Mouse (Mus musculus) hindbrain, postnatal 0 days (tissue): Measurements from ENCODE around the gene Cep85l. TPM values are rescaled to one million over a fixed set of nuclear protein-coding genes. Genes with fewer than 3 reads are reported as not detected.

ENCODE experiments used
- ATAC-seq: fragments of 200-750 bp; cut with Nextera tagmentation; 2 replicates; pipeline ENCODE4 v1.8.0; 2017; ENCODE audit warnings: mild to moderate bottlenecking, moderate TSS enrichment, moderate library complexity
- DNase-seq: peaks from one replicate; pipeline ENCODE4 v3.0.0-alpha.2; 2015; ENCODE audit warnings: low spot score
- H3K27ac ChIP-seq: fragments of 300-500 bp; sonication (generic); 2 replicates; pipeline ENCODE4 v1.5.1; 2014; ENCODE audit warnings: mild to moderate bottlenecking
- H3K27me3 ChIP-seq: fragments of 300-500 bp; sonication (generic); 2 replicates; pipeline ENCODE4 v1.6.1; 2014; ENCODE audit warnings: low read length, mixed read lengths; ENCODE audit not compliant: insufficient read depth
- H3K36me3 ChIP-seq: fragments of 300-500 bp; sonication (generic); 2 replicates; pipeline ENCODE4 v1.6.1; 2014; ENCODE audit warnings: low read length, mixed read lengths; ENCODE audit not compliant: insufficient read depth
- H3K4me1 ChIP-seq: fragments of 300-500 bp; sonication (generic); 2 replicates; pipeline ENCODE4 v1.6.1; 2014; ENCODE audit warnings: antibody characterized with exemption, low read length, mixed read lengths; ENCODE audit not compliant: insufficient read depth
- H3K4me2 ChIP-seq: fragments of 300-500 bp; sonication (generic); 2 replicates; pipeline ENCODE4 v1.6.1; 2014; ENCODE audit warnings: low read depth, mild to moderate bottlenecking, low read length, moderate library complexity, mixed read lengths
- H3K4me3 ChIP-seq: fragments of 300-500 bp; sonication (generic); 2 replicates; pipeline ENCODE4 v1.5.1; 2014; ENCODE audit warnings: low read length
- H3K9ac ChIP-seq: fragments of 300-500 bp; sonication (generic); replicated peaks from 2 replicates; pipeline ENCODE4 v1.6.1; 2014; ENCODE audit warnings: mild to moderate bottlenecking, low read length, moderate library complexity, mixed read lengths
- H3K9me3 ChIP-seq: fragments of 300-500 bp; sonication (generic); 2 replicates; pipeline ENCODE4 v1.6.1; 2016; ENCODE audit warnings: low read length, mixed read lengths
- CTCF ChIP-seq: IDR thresholded peaks from 2 replicates; pipeline ENCODE4 v1.5.1; 2016; ENCODE audit warnings: antibody characterized with exemption, control low read depth, low read depth
- WGBS: fragments of 180-500 bp; shearing (Covaris S2); extraction: QIAGEN DNeasy Blood & Tissue Kit; methylation state at CpG from one replicate; pipeline ENCODE4 v1.1.7; 2014; 5-methylcytosine and 5-hydroxymethylcytosine counted together
- polyA plus RNA-seq: library from polyadenylated mRNA; unstranded; fragments of >200 nt; fragmentation: Nextera tagmentation; extraction: Ambion mirVana; gene quantifications from 2 replicates; pipeline ENCODE4 v1.2.1, GENCODE M21; 2015
- total RNA-seq: library from RNA; depleted of rRNA; stranded (reverse); fragments of >200 nt; gene quantifications from 2 replicates; pipeline ENCODE4 v1.2.3, GENCODE M21; 2014

Cep85l gene
- total and polyA plus RNA-seq, 2 experiments from 2014 or later, result 8.2 to 15.4 TPM

GRCm38 (mm10) chr10:53419139-53419935 is 39.6 kb upstream of the Cep85l start:
- no peak for ATAC-seq
- 79% methylated on average over 4 of the region's 4 CpGs for WGBS
- no peaks in the 10 kb centered on the region for H3K36me3 ChIP-seq
- H3K9me3 ChIP-seq, result no peaks in the 10 kb centered on the region
- no peak overlapping the region for H3K27ac ChIP-seq
- no peaks in the 10 kb centered on the region for H3K27me3 ChIP-seq
- no peak overlapping the region for H3K9ac ChIP-seq
- H3K4me2 ChIP-seq, result no peak overlapping the region
- no peak overlapping the region for H3K4me3 ChIP-seq
- DNase-seq, result no peak
- TF ChIP-seq CTCF, result no peak
- H3K4me1 ChIP-seq, result no peaks in the 10 kb centered on the region

- Histone ChIP-seq H3K27ac (no peak overlapping the region), H3K9me3 (no peaks in the 10 kb centered on the region), H3K9ac (no peak overlapping the region), H3K36me3 (no peaks in the 10 kb centered on the region), H3K27me3 (no peaks in the 10 kb centered on the region), H3K4me3 (no peak overlapping the region), H3K4me2 (no peak overlapping the region), H3K4me1 (no peaks in the 10 kb centered on the region)
- ATAC-seq (no peak), DNase-seq (no peak)
- TF ChIP-seq CTCF, result no peak
- 82% methylated on average over 2 of the region's 2 CpGs for WGBS
Measured at GRCm38 (mm10) chr10:53417015-53417414, 37.3 kb upstream of the Cep85l start.

- TF ChIP-seq CTCF, result no peak
Measured at GRCm38 (mm10) chr10:53416152-53416712, 36.5 kb upstream of the Cep85l start.

GRCm38 (mm10) chr10:53415252-53415651 is 35.5 kb upstream of the Cep85l start:
- H3K4me1 ChIP-seq, result no peaks in the 10 kb centered on the region
- H3K4me2 ChIP-seq, result no peak overlapping the region
- no peak for DNase-seq
- H3K36me3 ChIP-seq, result no peaks in the 10 kb centered on the region
- H3K27ac ChIP-seq, result no peak overlapping the region
- no peaks in the 10 kb centered on the region for H3K27me3 ChIP-seq
- WGBS, result 84% methylated on average over 9 of the region's 9 CpGs
- H3K4me3 ChIP-seq, result no peak overlapping the region
- H3K9ac ChIP-seq, result no peak overlapping the region
- no peak for ATAC-seq
- no peaks in the 10 kb centered on the region for H3K9me3 ChIP-seq
- no peak for TF ChIP-seq CTCF

More at GRCm38 (mm10) chr10:53416152-53416712, 36.5 kb upstream of the Cep85l start:
- WGBS, result 57% methylated on average over 9 of the region's 9 CpGs
- Histone ChIP-seq H3K9me3 (no peaks in the 10 kb centered on the region), H3K27ac (no peak overlapping the region), H3K36me3 (no peaks in the 10 kb centered on the region), H3K4me1 (no peaks in the 10 kb centered on the region), H3K4me3 (no peak overlapping the region), H3K27me3 (no peaks in the 10 kb centered on the region), H3K9ac (no peak overlapping the region), H3K4me2 (no peak overlapping the region)
- DNase-seq (no peak), ATAC-seq (no peak)

- no peak overlapping the region for H3K9ac ChIP-seq
- TF ChIP-seq CTCF, result no peak
- H3K9me3 ChIP-seq, result no peaks in the 10 kb centered on the region
- 35% methylated on average over 6 of the region's 6 CpGs for WGBS
- no peak overlapping the region for H3K4me2 ChIP-seq
- H3K36me3 ChIP-seq, result no peaks in the 10 kb centered on the region
- ATAC-seq, result no peak
- H3K27me3 ChIP-seq, result no peaks in the 10 kb centered on the region
- no peak overlapping the region for H3K4me3 ChIP-seq
- H3K27ac ChIP-seq, result no peak overlapping the region
- DNase-seq, result no peak
- H3K4me1 ChIP-seq, result no peaks in the 10 kb centered on the region
Measured at GRCm38 (mm10) chr10:53414092-53415085, 34.6 kb upstream of the Cep85l start.

- Histone ChIP-seq H3K27me3 (no peaks in the 10 kb centered on the region), H3K9me3 (no peaks in the 10 kb centered on the region), H3K4me1 (no peaks in the 10 kb centered on the region), H3K4me3 (no peak overlapping the region), H3K27ac (no peak overlapping the region), H3K4me2 (no peak overlapping the region), H3K36me3 (no peaks in the 10 kb centered on the region), H3K9ac (no peak overlapping the region)
- ATAC-seq (no peak), DNase-seq (no peak)
- TF ChIP-seq CTCF, result no peak
- 94% methylated on average over 3 of the region's 3 CpGs for WGBS
Measured at GRCm38 (mm10) chr10:53412936-53413335, 33.2 kb upstream of the Cep85l start.
